Mouse (Mus musculus): Measurements from ENCODE around the gene Mfsd11.
A peak's percentile ranks its signal among the peaks of the same experiment; 100 is the strongest.

The Mfsd11 gene

DNA sequence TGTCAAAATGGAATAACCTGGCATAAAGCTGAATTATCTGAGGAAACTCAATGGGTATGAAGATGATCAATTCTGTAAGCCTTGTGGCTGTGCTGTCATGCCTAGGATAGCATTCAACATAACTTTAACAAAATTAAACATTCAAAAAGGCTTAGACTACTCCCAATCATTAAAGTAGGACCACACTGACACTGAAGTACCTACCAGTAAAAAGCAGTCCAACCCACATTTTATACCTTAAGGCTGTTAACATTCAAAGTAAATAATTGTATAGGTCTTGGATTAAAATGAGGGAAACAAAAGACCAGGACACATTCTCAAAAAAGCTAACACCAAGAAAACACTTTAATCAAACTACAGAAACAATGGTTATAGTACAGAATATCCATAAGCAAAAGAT is 2.7 kb upstream of the Mfsd11 start:
- no peak for DNase-seq

DNA sequence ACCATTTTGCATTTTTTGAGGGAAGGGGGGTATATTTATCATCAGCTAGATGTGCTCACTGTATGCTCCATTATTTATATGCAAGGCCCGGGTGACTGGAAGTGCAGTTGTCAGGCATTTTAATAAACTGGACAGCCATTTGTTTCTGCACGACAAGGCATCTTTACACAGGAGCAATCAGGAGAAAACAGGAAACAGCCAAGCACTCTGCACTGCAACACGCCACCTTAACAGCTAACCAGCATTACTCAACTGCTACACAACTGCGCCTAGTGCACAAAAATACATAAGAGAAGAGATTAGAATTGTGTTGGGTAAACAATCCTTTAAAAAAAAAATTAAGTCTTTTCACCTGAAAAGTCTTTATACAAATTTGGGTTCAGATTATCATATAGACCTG is 2.2 kb upstream of the Mfsd11 start:
- DNase-seq: no peak

GRCm38 (mm10) chr11:116850833-116851477 is 1.3 kb upstream of the Mfsd11 start:
- DNase-seq: peak; percentile 45

DNA sequence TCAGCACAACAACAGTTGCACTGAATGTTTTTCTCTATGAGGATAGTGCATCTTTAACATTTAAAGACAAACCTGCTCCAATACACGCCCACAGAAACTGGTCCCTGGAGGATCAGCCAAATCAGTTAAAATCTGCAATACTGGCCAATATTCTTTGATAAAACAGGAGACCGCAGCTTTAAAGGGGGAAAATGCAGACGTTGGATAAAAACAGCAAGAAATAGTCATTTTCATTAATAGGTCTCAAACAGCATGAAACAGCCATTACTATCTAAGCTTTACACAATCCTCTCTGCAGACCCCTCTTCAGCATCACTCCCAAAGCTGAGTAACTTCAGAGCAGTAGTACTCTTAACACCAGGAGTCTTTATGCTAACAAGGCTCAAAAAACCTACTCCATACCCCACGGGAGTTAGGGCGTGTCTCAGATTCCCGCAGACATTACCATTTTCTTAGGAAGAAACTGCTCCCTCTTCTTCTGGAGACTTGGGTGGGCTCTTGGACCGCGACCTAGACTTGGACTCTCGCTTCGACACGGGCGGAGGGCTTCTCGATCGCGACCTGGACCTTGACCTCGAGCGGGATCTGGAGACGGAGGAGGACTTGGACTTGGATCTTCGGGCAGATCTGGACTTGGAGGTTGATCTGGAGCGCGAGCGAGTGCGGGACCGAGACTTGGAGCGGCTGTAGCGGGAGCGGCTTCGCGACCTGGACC is 507 bp upstream of the Mfsd11 start:
- peak; percentile 63 for DNase-seq

DNA sequence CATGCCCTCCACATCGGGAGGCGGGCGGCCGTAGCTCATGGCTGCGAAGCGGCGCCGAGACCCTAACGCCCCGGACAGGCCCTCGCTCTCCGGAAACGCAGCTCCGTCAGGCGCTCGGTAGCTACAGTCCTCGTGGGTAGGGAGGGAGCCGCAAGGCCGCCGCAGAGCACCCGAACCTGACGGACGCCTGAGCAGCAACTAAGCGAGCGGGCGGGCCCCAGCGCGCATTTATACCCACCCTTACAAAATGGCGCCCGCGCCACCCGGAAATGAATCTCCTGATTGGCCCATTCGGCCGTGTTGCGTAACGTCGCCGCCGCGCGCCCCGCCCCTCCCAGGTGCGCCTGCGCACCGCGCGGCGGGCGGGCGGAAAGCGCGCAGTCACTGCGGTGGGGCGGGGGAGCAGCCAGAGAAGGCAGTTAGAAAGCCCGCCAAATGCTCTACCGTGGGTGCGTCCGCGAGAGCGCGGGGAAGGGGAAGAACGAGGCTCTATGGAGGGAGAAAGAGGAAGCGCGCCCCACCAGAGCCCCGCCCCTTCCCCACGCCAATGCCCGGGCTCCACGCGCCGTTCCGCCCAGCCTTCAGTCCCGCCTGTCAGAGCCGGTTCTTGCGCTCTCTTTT is 761 bp downstream of the Mfsd11 start, which contains the start of gene Srsf2:
TSS of gene Srsf2 (minus strand) at position 204 of the 621 bp plus-strand sequence.
- DNase-seq: peak; percentile 96

DNA sequence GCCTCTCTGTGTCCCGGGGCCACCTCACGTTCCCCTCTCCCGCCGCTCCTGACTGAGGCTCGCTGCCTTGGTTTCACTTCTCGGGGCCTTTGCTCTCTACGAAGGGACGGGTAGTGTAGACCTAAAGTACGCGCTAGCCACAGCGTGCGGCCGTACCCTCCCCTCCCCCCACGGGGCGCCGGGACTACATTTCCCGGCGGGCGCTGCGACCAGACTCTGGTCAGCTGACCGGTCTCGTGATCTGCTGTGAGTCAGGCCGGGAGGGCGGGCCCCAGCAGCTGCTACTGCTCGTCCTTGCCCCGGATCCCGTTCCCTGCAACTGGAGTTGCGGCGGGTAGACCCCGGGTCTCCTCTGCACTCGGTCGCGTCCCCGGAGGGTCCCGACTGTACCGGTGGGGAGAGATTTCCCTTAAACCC is 1.3 kb downstream of the Mfsd11 start:
- peak; percentile 98 for DNase-seq

- no peak for DNase-seq
Observed at GRCm38 (mm10) chr11:116854279-116854678, 2.0 kb downstream of the Mfsd11 start.

DNA sequence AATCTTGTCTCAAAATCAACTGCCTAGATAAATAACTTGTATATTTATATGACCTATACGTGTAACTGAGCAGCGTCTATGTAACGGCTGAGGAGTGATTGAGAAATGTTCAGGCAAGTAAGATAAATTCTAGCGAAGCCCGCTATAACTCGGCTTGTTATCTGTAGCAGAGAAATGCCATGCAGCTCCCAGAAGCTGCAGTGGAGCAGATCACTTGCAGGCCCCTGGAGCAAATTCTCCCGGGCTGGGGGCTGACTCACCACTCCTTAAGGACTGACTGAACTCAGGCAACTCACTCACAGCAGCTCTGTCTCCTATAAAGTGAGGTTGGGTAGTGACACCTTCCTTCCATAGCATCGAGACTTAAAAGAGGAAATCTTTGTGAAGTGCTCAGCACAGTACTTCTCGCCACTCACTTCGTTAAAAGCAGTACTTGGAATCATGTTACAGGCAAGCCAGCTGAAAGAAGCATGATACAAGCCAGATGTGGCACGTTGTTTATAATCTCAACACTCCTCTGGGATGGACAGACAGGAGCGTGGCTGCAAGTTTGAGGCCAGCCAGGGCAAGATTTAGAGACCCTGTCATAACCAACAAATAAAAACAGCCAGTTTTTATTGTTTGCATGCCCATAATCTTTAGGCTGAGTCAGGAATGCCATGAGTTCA is 5.1 kb downstream of the Mfsd11 start:
- DNase-seq: no peak

DNA sequence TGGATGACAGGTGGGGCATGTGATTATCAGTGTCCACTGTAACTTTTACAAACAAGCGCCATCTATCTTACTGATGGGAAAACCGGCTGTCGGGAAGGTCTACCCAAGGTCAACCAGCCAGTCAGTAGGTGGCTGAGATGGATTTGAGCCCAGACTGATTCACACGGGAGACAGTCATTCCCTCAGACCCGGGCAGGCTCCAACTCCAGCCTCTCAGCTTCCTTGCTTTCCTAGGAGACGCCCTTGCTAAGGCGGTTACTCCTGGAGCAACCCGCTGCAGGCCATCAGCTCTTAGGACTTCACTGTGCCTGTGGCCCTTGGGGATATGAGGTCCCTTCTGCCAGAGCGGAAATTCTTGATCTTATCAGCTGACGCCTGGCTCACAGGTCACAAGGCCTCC is 12.2 kb downstream of the Mfsd11 start:
- DNase-seq: no peak

- DNase-seq: no peak
Observed at GRCm38 (mm10) chr11:116865945-116866585, 13.8 kb downstream of the Mfsd11 start.

DNA sequence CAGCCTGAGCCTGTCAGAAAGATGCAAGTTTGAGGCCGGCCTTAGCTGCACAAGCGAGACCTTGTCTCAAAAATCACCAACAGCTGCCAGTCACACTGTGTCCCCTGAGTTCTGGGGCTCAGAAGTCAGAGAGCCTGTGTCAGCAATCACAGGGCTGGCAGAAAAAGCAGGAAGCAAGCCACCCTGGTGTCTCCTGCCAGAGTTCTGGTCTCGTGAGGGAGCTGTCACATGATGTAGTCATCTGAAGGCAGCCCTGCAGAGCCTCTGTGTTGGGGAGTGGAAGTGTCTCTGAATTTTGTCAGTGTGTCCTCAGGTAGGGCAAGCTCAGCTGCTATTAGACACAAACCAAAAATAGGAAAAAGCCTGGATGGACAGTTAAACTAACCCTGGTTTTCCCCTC is 15.9 kb downstream of the Mfsd11 start:
- DNase-seq: no peak

DNA sequence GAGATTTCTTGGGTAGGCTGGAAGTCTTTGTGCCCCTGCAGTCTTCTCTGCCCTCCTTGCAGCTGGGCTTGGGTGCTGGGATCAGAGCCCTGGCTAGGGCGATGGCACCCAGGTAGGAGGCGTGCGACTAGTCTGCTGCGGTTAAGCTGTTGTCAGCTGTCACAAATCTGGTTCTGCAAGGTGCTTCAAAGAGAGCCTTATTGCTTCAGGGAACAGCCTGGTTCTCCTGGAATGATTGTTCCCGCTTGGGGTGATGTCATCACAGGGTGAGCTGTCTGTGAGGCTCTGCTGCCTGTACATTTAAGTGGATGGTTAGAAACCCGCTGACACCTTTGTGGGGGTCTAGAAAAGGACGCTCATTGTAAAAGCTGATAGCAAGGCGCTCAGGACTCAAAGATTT is 17.0 kb downstream of the Mfsd11 start:
- DNase-seq: no peak

DNA sequence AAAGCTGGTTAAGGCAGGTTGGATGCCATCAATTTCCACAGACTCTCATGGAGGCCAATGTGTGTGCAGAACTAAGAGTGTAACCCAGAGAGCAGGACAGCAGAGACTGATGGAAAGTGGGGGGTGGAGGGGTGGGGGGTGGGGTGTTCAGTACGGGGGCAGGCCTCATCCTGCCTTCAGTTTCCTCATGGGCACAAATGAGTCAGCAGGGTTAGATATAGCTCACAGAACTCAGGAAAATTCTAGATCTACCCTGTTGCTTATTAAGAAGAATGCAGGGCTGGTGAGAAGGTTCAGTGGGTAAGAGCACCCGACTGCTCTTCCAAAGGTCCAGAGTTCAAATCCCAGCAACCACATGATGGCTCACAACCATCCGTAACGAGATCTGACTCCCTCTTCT is 17.4 kb downstream of the Mfsd11 start:
- no peak for DNase-seq

- no peak for DNase-seq
Observed at GRCm38 (mm10) chr11:116871538-116871937, 19.3 kb downstream of the Mfsd11 start.

DNA sequence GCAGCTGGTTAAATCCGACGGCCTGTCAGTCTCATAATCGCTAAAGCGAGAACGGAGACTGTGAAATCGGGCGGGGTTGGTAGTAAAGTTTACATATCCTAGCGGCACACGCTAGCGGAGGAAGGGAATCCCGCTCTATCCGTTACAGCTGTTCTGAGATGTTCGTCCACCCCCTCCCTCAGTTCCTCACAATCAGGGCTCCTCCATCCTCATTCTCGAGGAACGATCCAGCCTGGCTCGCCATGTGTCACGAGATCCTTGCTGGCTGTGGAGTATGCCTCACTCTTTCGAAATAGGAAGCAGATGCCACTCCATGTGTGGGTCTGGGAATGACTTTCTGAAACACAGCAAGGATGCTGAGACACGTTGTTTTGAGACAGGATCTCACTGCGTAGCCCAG is 21.7 kb downstream of the Mfsd11 start:
- DNase-seq: no peak

DNA sequence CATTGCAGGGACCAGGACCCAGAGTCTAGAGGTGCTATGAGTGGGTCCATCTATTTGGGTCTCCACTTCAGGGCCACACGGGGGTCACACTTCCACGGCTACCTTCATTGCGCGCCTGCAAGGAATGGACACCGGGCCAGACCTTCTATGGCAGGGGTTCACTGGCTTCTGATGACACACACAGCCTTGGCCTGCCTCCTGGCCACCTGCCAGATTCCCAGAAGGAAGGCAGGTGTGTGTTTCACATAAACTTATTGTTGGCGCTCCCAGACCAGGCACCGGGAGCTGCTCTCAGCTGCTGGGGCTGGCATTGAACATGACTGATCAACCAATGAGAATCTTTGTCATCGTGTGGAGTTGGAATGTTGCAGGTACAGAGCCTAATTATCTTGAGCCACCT is 26.2 kb downstream of the Mfsd11 start:
- DNase-seq: no peak

- DNase-seq: no peak
Observed at GRCm38 (mm10) chr11:116880839-116881238, 28.6 kb downstream of the Mfsd11 start.

DNA sequence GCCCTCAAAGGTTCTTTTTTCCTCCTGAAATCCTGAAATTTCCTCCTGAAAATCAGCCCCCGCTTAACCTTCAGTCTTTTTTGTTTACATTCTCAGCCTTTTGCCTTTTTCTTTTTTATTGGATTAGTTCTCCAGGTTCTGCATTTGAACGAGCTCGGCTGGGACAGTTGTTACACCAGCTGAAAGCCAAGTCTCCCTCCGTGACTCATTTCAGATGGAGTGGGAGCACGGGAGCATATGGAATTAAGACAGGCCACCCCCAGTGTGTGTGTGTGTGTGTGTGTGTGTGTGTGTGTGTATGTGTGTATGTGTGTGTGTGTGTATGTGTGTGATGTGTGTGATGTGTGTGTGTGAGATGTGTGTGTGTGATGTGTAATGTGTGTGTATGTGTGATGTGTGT is 29.2 kb downstream of the Mfsd11 start:
- no peak for DNase-seq

GRCm38 (mm10) chr11:116882446-116882845 is 30.2 kb downstream of the Mfsd11 start:
- no peak for DNase-seq

DNA sequence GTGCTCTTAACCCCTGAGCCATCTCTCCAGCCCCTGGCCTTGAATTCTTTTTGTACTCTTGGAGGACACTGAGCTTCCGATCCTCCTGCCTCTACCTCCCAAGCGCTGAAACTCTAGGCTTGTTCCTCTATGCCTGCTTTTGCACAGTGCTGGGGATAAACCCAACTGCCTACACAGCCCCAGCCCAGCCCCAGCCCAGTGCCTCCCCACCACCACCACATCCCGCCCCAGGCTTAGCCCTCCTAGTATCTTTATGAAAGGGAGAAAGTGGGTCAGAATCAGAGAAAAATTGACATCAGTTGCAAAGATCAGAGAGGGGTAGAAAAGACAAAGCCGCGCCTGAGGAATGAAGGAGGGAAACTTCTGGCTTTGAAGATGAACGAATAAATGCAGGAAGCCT is 31.8 kb downstream of the Mfsd11 start:
- no peak for DNase-seq

DNA sequence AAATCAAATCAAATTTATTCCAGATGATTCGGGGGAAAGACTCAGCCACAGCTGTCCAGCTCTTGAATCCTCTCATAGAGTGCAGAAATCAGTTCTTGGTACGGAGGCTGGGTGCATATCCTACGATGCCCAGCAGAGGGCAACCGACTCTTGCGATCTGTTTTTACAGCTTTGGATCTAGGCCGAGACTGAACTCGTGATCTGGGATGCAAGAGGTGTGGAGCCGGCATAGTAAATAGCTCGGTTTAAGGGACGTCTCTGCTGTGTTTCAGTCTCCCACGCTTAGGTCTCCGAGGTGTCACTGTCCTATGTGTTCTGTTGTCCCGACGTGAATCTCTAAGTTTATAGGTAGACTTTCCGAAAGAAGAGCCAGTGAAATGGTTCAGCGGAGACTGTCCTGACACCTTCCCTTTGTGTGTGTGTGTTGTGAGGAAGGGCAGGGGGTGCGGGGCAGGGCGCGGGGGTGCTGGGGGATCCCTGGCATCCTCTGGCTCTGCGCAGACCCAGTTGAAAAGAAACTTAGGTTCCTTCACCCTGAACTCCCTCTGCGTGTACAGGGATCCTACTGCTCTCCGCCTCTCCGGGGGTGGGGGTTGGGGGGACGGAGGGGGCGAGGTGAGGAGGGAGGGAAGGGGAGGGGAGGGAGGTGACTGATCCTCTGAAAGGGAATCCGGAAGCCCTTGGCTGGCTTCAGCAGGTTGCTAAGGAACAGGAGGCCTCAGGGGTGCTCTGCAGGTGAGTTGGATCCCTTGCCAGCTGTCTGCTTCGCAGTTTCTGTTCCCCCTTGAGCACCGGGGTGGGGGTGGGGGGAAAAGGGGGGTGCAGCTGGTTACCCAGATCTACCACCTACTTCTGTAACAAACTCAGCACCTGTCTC is 33.3 kb downstream of the Mfsd11 start:
- peak; percentile 85 for DNase-seq

GRCm38 (mm10) chr11:116887136-116887535 is 34.9 kb downstream of the Mfsd11 start:
- no peak for DNase-seq
